Mouse (Mus musculus) stomach, embryonic 16.5 days (tissue): ENCODE results near the gene Adh1. TPM values are rescaled to one million over a fixed set of nuclear protein-coding genes. Genes with fewer than 3 reads are reported as not detected.

Experiments
- ATAC-seq: fragments of 200-750 bp; cut with Nextera tagmentation; 2 replicates; pipeline ENCODE4 v1.8.0; 2017; ENCODE audit warnings: moderate number of reproducible peaks, moderate TSS enrichment; ENCODE audit not compliant: insufficient read depth, low FRiP score
- H3K27ac ChIP-seq: fragments of 300-500 bp; sonication (generic); 2 replicates; pipeline ENCODE4 v1.5.1; 2014; ENCODE audit warnings: low read length
- H3K27me3 ChIP-seq: fragments of 300-500 bp; sonication (generic); 2 replicates; pipeline ENCODE4 v1.6.1; 2014; ENCODE audit warnings: low read length, control low read depth, mixed read lengths; ENCODE audit not compliant: control insufficient read depth, insufficient read depth
- H3K36me3 ChIP-seq: fragments of 300-500 bp; sonication (generic); 2 replicates; pipeline ENCODE4 v1.6.1; 2014; ENCODE audit warnings: low read length; ENCODE audit not compliant: control insufficient read depth, insufficient read depth
- H3K4me1 ChIP-seq: fragments of 300-500 bp; sonication (generic); 2 replicates; pipeline ENCODE4 v1.6.1; 2014; ENCODE audit warnings: low read length, control low read depth, mixed read lengths; ENCODE audit not compliant: control insufficient read depth, insufficient read depth
- H3K4me2 ChIP-seq: fragments of 300-500 bp; sonication (generic); 2 replicates; pipeline ENCODE4 v1.6.1; 2014; ENCODE audit warnings: low read depth, low read length, mixed read lengths
- H3K4me3 ChIP-seq: fragments of 300-500 bp; sonication (generic); replicated peaks from 2 replicates; pipeline ENCODE4 v1.5.1; 2014; ENCODE audit warnings: mild to moderate bottlenecking, low read length
- H3K9ac ChIP-seq: fragments of 300-500 bp; sonication (generic); 2 replicates; pipeline ENCODE4 v1.6.1; 2014; ENCODE audit warnings: low read length
- H3K9me3 ChIP-seq: fragments of 300-500 bp; sonication (generic); replicated peaks from 2 replicates; pipeline ENCODE4 v1.6.1; 2016; ENCODE audit warnings: low read length, control low read depth; ENCODE audit not compliant: control insufficient read depth
- WGBS: fragments of 180-500 bp; shearing (Covaris S2); extraction: QIAGEN DNeasy Blood & Tissue Kit; methylation state at CpG from one replicate; pipeline ENCODE4 v1.1.7; 2014; 5-methylcytosine and 5-hydroxymethylcytosine counted together
- polyA plus RNA-seq: library from polyadenylated mRNA; unstranded; fragments of >200 nt; fragmentation: Nextera tagmentation; extraction: Ambion mirVana; gene quantifications from 2 replicates; pipeline ENCODE4 v1.2.1, GENCODE M21; 2015

Adh1 gene
- polyA plus RNA-seq, 1 experiment from 2014 or later, result 92.5 TPM

- Histone ChIP-seq H3K27ac (no peak overlapping the region), H3K4me2 (no peak overlapping the region), H3K9ac (no peak overlapping the region), H3K36me3 (no peaks in the 10 kb centered on the region), H3K4me3 (no peak overlapping the region), H3K4me1 (0 out of 2 replicates have a peak, but pooled peaks cover 4% of the 10 kb centered on the region), H3K27me3 (no peaks in the 10 kb centered on the region), H3K9me3 (no peaks in the 10 kb centered on the region)
- WGBS, result 57% methylated on average over 5 of the region's 5 CpGs
- ATAC-seq, result no peak
Measured at GRCm38 (mm10) chr3:138263154-138263930, 2.6 kb downstream of the Adh1 start.

- H3K4me3 ChIP-seq, result no peak overlapping the region
- WGBS, result 64% methylated on average over 3 of the region's 3 CpGs
- H3K36me3 ChIP-seq, result no peaks in the 10 kb centered on the region
- no peak overlapping the region for H3K4me2 ChIP-seq
- H3K27me3 ChIP-seq, result no peaks in the 10 kb centered on the region
- H3K4me1 ChIP-seq, result 0 out of 2 replicates have a peak, but pooled peaks cover 4% of the 10 kb centered on the region
- H3K27ac ChIP-seq, result no peak overlapping the region
- H3K9ac ChIP-seq, result no peak overlapping the region
- no peak for ATAC-seq
- H3K9me3 ChIP-seq, result no peaks in the 10 kb centered on the region
Measured at GRCm38 (mm10) chr3:138264648-138265047, 3.9 kb downstream of the Adh1 start.

- H3K27me3 ChIP-seq, result no peaks in the 10 kb centered on the region
- ATAC-seq, result no peak
- H3K9ac ChIP-seq, result no peak overlapping the region
- no peaks in the 10 kb centered on the region for H3K36me3 ChIP-seq
- H3K4me2 ChIP-seq, result no peak overlapping the region
- H3K4me3 ChIP-seq, result no peak overlapping the region
- WGBS, result 25% methylated on average over 1 of the region's 1 CpGs
- H3K4me1 ChIP-seq, result peaks cover 4% of the 10 kb centered on the region; the same call in 1 of the 2 replicates
- no peak overlapping the region for H3K27ac ChIP-seq
- H3K9me3 ChIP-seq, result no peaks in the 10 kb centered on the region
Measured at GRCm38 (mm10) chr3:138270507-138270906, 9.7 kb downstream of the Adh1 start.

GRCm38 (mm10) chr3:138271297-138271696 is 10.5 kb downstream of the Adh1 start:
- no peak for ATAC-seq
- H3K27me3 ChIP-seq, result no peaks in the 10 kb centered on the region

GRCm38 (mm10) chr3:138273080-138273479 is 12.3 kb downstream of the Adh1 start:
- no peaks in the 10 kb centered on the region for H3K27me3 ChIP-seq
- no peaks in the 10 kb centered on the region for H3K9me3 ChIP-seq
- no peak overlapping the region for H3K27ac ChIP-seq
- WGBS, result 84% methylated on average over 7 of the region's 7 CpGs
- no peaks in the 10 kb centered on the region for H3K36me3 ChIP-seq
- no peak overlapping the region for H3K4me3 ChIP-seq
- H3K4me1 ChIP-seq, result peaks cover 8% of the 10 kb centered on the region; the same call in 1 of the 2 replicates
- ATAC-seq, result no peak
- no peak overlapping the region for H3K9ac ChIP-seq
- no peak overlapping the region for H3K4me2 ChIP-seq

More at GRCm38 (mm10) chr3:138271297-138271696, 10.5 kb downstream of the Adh1 start:
- H3K36me3 ChIP-seq, result no peaks in the 10 kb centered on the region
- H3K27ac ChIP-seq, result no peak overlapping the region
- no peak overlapping the region for H3K4me3 ChIP-seq
- no peaks in the 10 kb centered on the region for H3K9me3 ChIP-seq
- H3K9ac ChIP-seq, result no peak overlapping the region
- WGBS, result 80% methylated on average over 2 of the region's 2 CpGs
- peaks cover 4% of the 10 kb centered on the region; the same call in 1 of the 2 replicates for H3K4me1 ChIP-seq
- no peak overlapping the region for H3K4me2 ChIP-seq

- Histone ChIP-seq H3K27me3 (no peaks in the 10 kb centered on the region), H3K4me1 (peaks cover 8% of the 10 kb centered on the region; the same call in 1 of the 2 replicates), H3K4me3 (no peak overlapping the region), H3K4me2 (no peak overlapping the region), H3K9me3 (no peaks in the 10 kb centered on the region), H3K27ac (no peak overlapping the region), H3K36me3 (no peaks in the 10 kb centered on the region), H3K9ac (no peak overlapping the region)
- 44% methylated on average over 3 of the region's 3 CpGs for WGBS
- no peak for ATAC-seq
Measured at GRCm38 (mm10) chr3:138275100-138275499, 14.3 kb downstream of the Adh1 start.

GRCm38 (mm10) chr3:138282556-138282955 is 21.8 kb downstream of the Adh1 start:
- Histone ChIP-seq H3K27me3 (no peaks in the 10 kb centered on the region), H3K27ac (no peak overlapping the region), H3K4me1 (no peaks in the 10 kb centered on the region), H3K4me3 (no peak overlapping the region), H3K9me3 (no peaks in the 10 kb centered on the region), H3K4me2 (no peak overlapping the region), H3K36me3 (no peaks in the 10 kb centered on the region), H3K9ac (no peak overlapping the region)
- no peak for ATAC-seq
- 93% methylated on average over 9 of the region's 9 CpGs for WGBS

GRCm38 (mm10) chr3:138283831-138284230 is 23.0 kb downstream of the Adh1 start:
- ATAC-seq, result no peak
- no peak overlapping the region for H3K4me3 ChIP-seq
- WGBS, result 83% methylated on average over 1 of the region's 1 CpGs

GRCm38 (mm10) chr3:138285986-138286385 is 25.2 kb downstream of the Adh1 start:
- WGBS, result 91% methylated on average over 7 of the region's 7 CpGs
- Histone ChIP-seq H3K4me1 (no peaks in the 10 kb centered on the region), H3K9me3 (no peaks in the 10 kb centered on the region), H3K27ac (no peak overlapping the region), H3K4me3 (no peak overlapping the region), H3K4me2 (no peak overlapping the region), H3K27me3 (no peaks in the 10 kb centered on the region), H3K9ac (no peak overlapping the region), H3K36me3 (no peaks in the 10 kb centered on the region)
- ATAC-seq, result no peak

More at GRCm38 (mm10) chr3:138283831-138284230, 23.0 kb downstream of the Adh1 start:
- H3K4me2 ChIP-seq, result no peak overlapping the region
- H3K27me3 ChIP-seq, result no peaks in the 10 kb centered on the region
- H3K9ac ChIP-seq, result no peak overlapping the region
- H3K4me1 ChIP-seq, result no peaks in the 10 kb centered on the region
- H3K27ac ChIP-seq, result no peak overlapping the region
- no peaks in the 10 kb centered on the region for H3K36me3 ChIP-seq
- H3K9me3 ChIP-seq, result no peaks in the 10 kb centered on the region
